Mouse (Mus musculus) C2C12 (cell line): Measurements from ENCODE around the gene Mapkapk3.

ENCODE experiments used
- CEBPB ChIP-seq: IDR thresholded peaks from one replicate; pipeline ENCODE4 v1.6.1; 2011; ENCODE audit warnings: low read depth, mild to moderate bottlenecking, control low read depth, moderate library complexity
- CTCF ChIP-seq: IDR thresholded peaks from one replicate; pipeline ENCODE4 v1.5.1; 2011; ENCODE audit not compliant: control insufficient read depth, insufficient read depth, insufficient read length
- MAX ChIP-seq: IDR thresholded peaks from one replicate; pipeline ENCODE4 v1.6.1; 2011; ENCODE audit warnings: mild to moderate bottlenecking, control low read depth
- MYOG ChIP-seq: IDR thresholded peaks from one replicate; pipeline ENCODE4 v1.6.1; 2011; ENCODE audit not compliant: control insufficient read depth, insufficient read length; ENCODE audit errors: extremely low read depth
- USF1 ChIP-seq: IDR thresholded peaks from one replicate; pipeline ENCODE4 v1.6.1; 2011; ENCODE audit warnings: low read depth, mild to moderate bottlenecking, control low read depth, moderate library complexity

GRCm38 (mm10) chr9:107298876-107299275, 9.2 kb upstream of the Mapkapk3 start:
- TF ChIP-seq CTCF, result no peak
- no peak for TF ChIP-seq MAX
- TF ChIP-seq USF1, result no peak
- TF ChIP-seq MYOG, result no peak
- no peak for TF ChIP-seq CEBPB
